Mouse (Mus musculus) ES-E14 (cell line): Measurements from ENCODE around the gene Phf21b.

Experiments
- CHD2 ChIP-seq: IDR thresholded peaks from 2 replicates; pipeline ENCODE4 v1.6.1; 2014; ENCODE audit warnings: mild to moderate bottlenecking, low read depth, low read length, inconsistent platforms
- HCFC1 ChIP-seq: IDR thresholded peaks from 2 replicates; pipeline ENCODE4 v1.6.1; 2012; ENCODE audit warnings: low read length, inconsistent platforms, borderline replicate concordance; ENCODE audit not compliant: insufficient read depth
- MAFK ChIP-seq: IDR thresholded peaks from 2 replicates; pipeline ENCODE4 v1.6.1; 2014; ENCODE audit warnings: mild to moderate bottlenecking, low read depth, low read length, inconsistent platforms; ENCODE audit not compliant: insufficient read depth
- ZC3H11A ChIP-seq: IDR thresholded peaks from 2 replicates; pipeline ENCODE4 v1.6.1; 2012; ENCODE audit warnings: low read depth, mild to moderate bottlenecking, inconsistent platforms, low read length, borderline replicate concordance
- ZNF384 ChIP-seq: IDR thresholded peaks from 2 replicates; pipeline ENCODE4 v1.6.1; 2012; ENCODE audit warnings: low read depth, low read length, inconsistent platforms

DNA sequence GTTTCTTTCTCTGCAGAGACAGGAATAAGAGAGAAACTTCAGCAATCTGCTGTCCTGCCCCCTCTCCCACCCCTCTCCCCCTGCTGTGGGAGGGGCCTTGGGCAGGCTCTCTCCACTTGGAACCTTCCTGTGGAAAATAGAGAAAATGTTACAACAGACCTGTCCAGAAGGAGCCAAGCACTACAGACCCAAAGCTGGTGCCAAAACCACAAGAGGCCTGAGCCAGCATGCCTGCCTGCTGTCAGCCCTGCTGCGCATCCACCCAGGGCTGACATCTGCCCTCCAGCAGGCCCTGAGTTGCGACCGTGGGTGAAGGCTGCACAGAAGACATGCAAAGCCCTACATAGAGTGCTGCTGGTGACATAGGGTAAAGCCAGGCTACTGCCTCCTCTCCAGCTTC lies 16.3 kb downstream of the Phf21b start:
- TF ChIP-seq ZC3H11A, result no peak
- TF ChIP-seq HCFC1, result no peak
- TF ChIP-seq MAFK, result no peak
- no peak for TF ChIP-seq ZNF384
- no peak for TF ChIP-seq CHD2
